Mouse (Mus musculus) megakaryocyte-erythroid progenitor cell, adult 5-6 weeks (primary cell): Measurements from ENCODE around the gene Fus. TPM values are rescaled to one million over a fixed set of nuclear protein-coding genes. Genes with fewer than 3 reads are reported as not detected.

Source experiments
- ATAC-seq: replicated peaks from 2 replicates; pipeline ENCODE4 v1.8.0; 2016; ENCODE audit warnings: mild to moderate bottlenecking, inconsistent platforms; ENCODE audit not compliant: severe bottlenecking, poor library complexity, low FRiP score, low TSS enrichment
- total RNA-seq, 2 experiments: library from RNA; stranded (forward) in 1 of 2; stranded (reverse) in 1 of 2; fragments of 200-1000, 215-1000 nt in 1 of 2; fragments of >200 nt in 1 of 2; fragmentation: Nextera tagmentation in 1 of 2; gene quantifications; 2 replicates each; pipeline ENCODE4 v1.2.3; 2014 to 2017

Gene Fus
- total RNA-seq, 2 experiments from 2014 or later, result 61.4 to 315 TPM

DNA sequence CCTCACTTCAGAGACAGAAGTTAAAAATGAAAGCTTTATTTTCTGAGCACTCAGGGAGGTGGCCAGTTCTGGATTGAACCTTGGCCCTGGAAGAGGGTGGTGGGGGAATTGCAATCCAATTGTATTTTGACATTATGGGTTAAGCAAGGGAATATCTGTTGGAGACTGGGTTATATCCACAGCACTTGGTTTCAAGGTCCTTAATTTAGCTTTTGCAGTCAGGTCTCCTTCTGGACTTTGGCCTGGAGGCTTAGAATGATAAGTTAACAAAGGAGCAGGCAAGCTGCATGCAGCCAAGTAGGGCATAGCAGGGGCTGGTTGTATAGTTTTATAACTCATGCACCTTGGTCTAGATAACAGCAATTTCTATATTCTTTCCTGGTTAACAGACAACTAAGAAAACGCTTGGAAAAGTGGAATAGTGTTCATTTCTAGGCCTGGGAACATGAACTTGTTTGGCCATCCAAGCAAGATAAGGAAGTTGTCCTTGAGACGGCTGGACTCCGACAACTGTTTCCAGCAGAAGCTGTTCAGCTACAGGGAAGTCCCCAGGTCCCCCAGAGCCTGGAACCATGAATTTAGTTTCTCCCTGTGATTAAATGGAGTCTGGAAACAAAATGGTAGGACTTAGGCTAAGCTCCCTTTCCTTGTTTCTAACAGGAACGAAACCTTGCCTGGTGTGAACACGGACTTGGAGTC lies 65.2 kb downstream of the Fus start:
- no peak for ATAC-seq

DNA sequence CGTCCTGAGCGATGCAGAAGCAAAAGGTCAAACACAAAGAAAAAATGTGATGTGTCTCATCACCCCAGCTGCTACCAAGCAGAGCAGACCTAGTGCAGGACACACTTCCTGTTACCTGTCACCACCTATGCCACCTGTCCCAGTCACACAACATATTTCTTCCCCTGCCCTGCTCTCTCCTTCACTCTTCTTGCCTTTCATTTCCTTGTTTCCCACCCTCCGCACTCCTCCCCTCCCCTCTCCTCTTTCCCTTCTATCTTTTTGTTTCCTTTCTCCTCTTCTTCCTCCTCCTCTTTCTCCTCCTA lies 65.7 kb downstream of the Fus start:
- no peak for ATAC-seq

DNA sequence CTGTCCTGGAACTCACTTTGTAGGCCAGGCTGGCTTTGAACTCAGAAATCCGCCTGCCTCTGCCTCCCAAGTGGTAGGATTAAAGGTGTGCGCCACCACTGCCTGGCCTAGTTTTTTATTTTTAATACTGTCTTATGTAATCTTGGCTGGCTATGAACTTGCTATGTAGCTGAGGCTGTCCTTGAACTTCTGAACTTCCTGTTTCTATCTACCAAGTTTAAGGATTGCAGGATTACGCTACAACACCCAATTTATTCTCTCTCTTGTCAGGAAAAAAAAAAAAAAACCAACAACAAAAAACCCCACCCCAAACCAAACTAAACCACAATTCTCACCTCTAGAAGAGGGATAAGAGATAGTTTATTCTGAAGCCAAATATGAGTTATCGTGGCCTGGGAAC lies 66.4 kb downstream of the Fus start:
- no peak for ATAC-seq

Other genes starting within 250 kb of the Fus start
- gene Ctf2, start 235.3 kb upstream of the Fus start, total RNA-seq (2014; fragmentation: Nextera tagmentation), result not detected in 2 replicates
- not detected in 2 replicates for gene Ctf2, start 235.3 kb upstream of the Fus start, total RNA-seq (2017)
- 11.6 and 14.2 TPM in 2 replicates for gene Fbxl19, start 222.9 kb upstream of the Fus start, total RNA-seq (2014; fragmentation: Nextera tagmentation)
- 12.2 and 12.5 TPM in 2 replicates for gene Fbxl19, start 222.9 kb upstream of the Fus start, total RNA-seq (2017)
- 23.4 and 29.5 TPM in 2 replicates for gene Orai3, start 197.6 kb upstream of the Fus start, total RNA-seq (2014; fragmentation: Nextera tagmentation)
- gene Orai3, start 197.6 kb upstream of the Fus start, total RNA-seq (2017), result 21.0 and 22.9 TPM in 2 replicates
- 83.0 and 94.4 TPM in 2 replicates for gene Setd1a, start 190.8 kb upstream of the Fus start, total RNA-seq (2014; fragmentation: Nextera tagmentation)
- 10.6 and 19.5 TPM in 2 replicates for gene Setd1a, start 190.8 kb upstream of the Fus start, total RNA-seq (2017)
- gene Gm49388, start 181.8 kb upstream of the Fus start, total RNA-seq (2014; fragmentation: Nextera tagmentation), result 1.0 TPM in 1 of 2 replicates, not detected in the other
- 0.85 TPM in 1 of 2 replicates, not detected in the other for gene Gm49388, start 181.8 kb upstream of the Fus start, total RNA-seq (2017)
- 38.9 and 56.1 TPM in 2 replicates for gene Hsd3b7, start 166.9 kb upstream of the Fus start, total RNA-seq (2014; fragmentation: Nextera tagmentation)
- gene Hsd3b7, start 166.9 kb upstream of the Fus start, total RNA-seq (2017), result 16.8 and 60.3 TPM in 2 replicates
- 67.0 and 84.7 TPM in 2 replicates for gene Stx4a, start 143.2 kb upstream of the Fus start, total RNA-seq (2014; fragmentation: Nextera tagmentation)
- 31.5 and 44.7 TPM in 2 replicates for gene Stx4a, start 143.2 kb upstream of the Fus start, total RNA-seq (2017)
- gene Stx1b, start 142.9 kb upstream of the Fus start, total RNA-seq (2014; fragmentation: Nextera tagmentation), result 0.10 and 3.0 TPM in 2 replicates
- 0.19 and 4.3 TPM in 2 replicates for gene Stx1b, start 142.9 kb upstream of the Fus start, total RNA-seq (2017)
- gene Zfp646, start 91.2 kb upstream of the Fus start, total RNA-seq (2014; fragmentation: Nextera tagmentation), result 32.4 and 38.3 TPM in 2 replicates
- 36.9 and 43.3 TPM in 2 replicates for gene Zfp646, start 91.2 kb upstream of the Fus start, total RNA-seq (2017)
- gene Zfp668, start 90.6 kb upstream of the Fus start, total RNA-seq (2014; fragmentation: Nextera tagmentation), result 9.3 and 12.8 TPM in 2 replicates
- gene Zfp668, start 90.6 kb upstream of the Fus start, total RNA-seq (2017), result 2.3 and 2.8 TPM in 2 replicates
- 0.81 TPM in 1 of 2 replicates, not detected in the other for gene Prss53, start 76.5 kb upstream of the Fus start, total RNA-seq (2014; fragmentation: Nextera tagmentation)
- gene Prss53, start 76.5 kb upstream of the Fus start, total RNA-seq (2017), result not detected in 2 replicates
- not detected in 2 replicates for gene Gm21974, start 72.0 kb upstream of the Fus start, total RNA-seq (2014; fragmentation: Nextera tagmentation)
- not detected in 2 replicates for gene Gm21974, start 72.0 kb upstream of the Fus start, total RNA-seq (2017)
- gene Vkorc1, start 71.8 kb upstream of the Fus start, total RNA-seq (2014; fragmentation: Nextera tagmentation), result 54.1 and 72.8 TPM in 2 replicates
- 25.4 and 37.0 TPM in 2 replicates for gene Vkorc1, start 71.8 kb upstream of the Fus start, total RNA-seq (2017)
- gene Bckdk, start 63.4 kb upstream of the Fus start, total RNA-seq (2014; fragmentation: Nextera tagmentation), result 76.8 and 85.0 TPM in 2 replicates
- gene Bckdk, start 63.4 kb upstream of the Fus start, total RNA-seq (2017), result 32.4 and 62.8 TPM in 2 replicates
- gene Kat8, start 54.9 kb upstream of the Fus start, total RNA-seq (2014; fragmentation: Nextera tagmentation), result 32.7 and 37.9 TPM in 2 replicates
- 27.0 and 35.8 TPM in 2 replicates for gene Kat8, start 54.9 kb upstream of the Fus start, total RNA-seq (2017)
- gene Prss8, start 37.4 kb upstream of the Fus start, total RNA-seq (2014; fragmentation: Nextera tagmentation), result not detected in 2 replicates
- not detected in 2 replicates for gene Prss8, start 37.4 kb upstream of the Fus start, total RNA-seq (2017)
- 2.8 and 9.8 TPM in 2 replicates for gene Prss36, start 20.7 kb upstream of the Fus start, total RNA-seq (2014; fragmentation: Nextera tagmentation)
- gene Prss36, start 20.7 kb upstream of the Fus start, total RNA-seq (2017), result 2.5 and 3.4 TPM in 2 replicates
- 41.8 and 56.1 TPM in 2 replicates for gene Pycard, start 26.4 kb downstream of the Fus start, total RNA-seq (2014; fragmentation: Nextera tagmentation)
- gene Pycard, start 26.4 kb downstream of the Fus start, total RNA-seq (2017), result 10.2 and 10.6 TPM in 2 replicates
- not detected in 2 replicates for gene Trim72, start 36.5 kb downstream of the Fus start, total RNA-seq (2014; fragmentation: Nextera tagmentation)
- 0.52 TPM in 1 of 2 replicates, not detected in the other for gene Trim72, start 36.5 kb downstream of the Fus start, total RNA-seq (2017)
- 3.2 TPM in 1 of 2 replicates, not detected in the other for gene Itgam, start 95.2 kb downstream of the Fus start, total RNA-seq (2014; fragmentation: Nextera tagmentation)
- 0.95 and 2.3 TPM in 2 replicates for gene Itgam, start 95.2 kb downstream of the Fus start, total RNA-seq (2017)
- not detected in 2 replicates for gene Gm49368, start 95.2 kb downstream of the Fus start, total RNA-seq (2014; fragmentation: Nextera tagmentation)
- not detected in 2 replicates for gene Gm49368, start 95.2 kb downstream of the Fus start, total RNA-seq (2017)
- 0.92 TPM in 1 of 2 replicates, not detected in the other for gene Itgax, start 162.1 kb downstream of the Fus start, total RNA-seq (2014; fragmentation: Nextera tagmentation)
- 0.46 and 2.7 TPM in 2 replicates for gene Itgax, start 162.1 kb downstream of the Fus start, total RNA-seq (2017)
- gene Itgad, start 186.9 kb downstream of the Fus start, total RNA-seq (2014; fragmentation: Nextera tagmentation), result 0.11 TPM in 1 of 2 replicates, not detected in the other
- not detected in 2 replicates for gene Itgad, start 186.9 kb downstream of the Fus start, total RNA-seq (2017)
- 2.8 TPM in 1 of 2 replicates, not detected in the other for gene Cox6a2, start 238.9 kb downstream of the Fus start, total RNA-seq (2014; fragmentation: Nextera tagmentation)
- gene Cox6a2, start 238.9 kb downstream of the Fus start, total RNA-seq (2017), result not detected in 2 replicates